ENCODE assay signal across 10 mouse cellular contexts in genomic region chr8:87752710-87753109, GRCm38 (mm10).
DNase-seq lines count a peak whose midpoint lies in the region; ATAC-seq and TF ChIP-seq lines count a peak whose summit lies in the region.
"Had no signal": no experiment of that assay in that cellular context is flagged by ENCODE, and none has a peak within 500 bp of the region (broad histone marks: within the 10 kb centered on the region; RNA-seq: fewer than 3 reads in every experiment).

No protein-coding gene starts in this region.

- peaks cover 30% of the 10 kb centered on the region for H3K4me1 ChIP-seq in midbrain, embryonic 12.5 days
- no peaks in the 10 kb centered on the region; the same call in 1 of the 2 replicates for H3K4me1 ChIP-seq in midbrain, postnatal 0 days (ENCODE audit: insufficient read depth, low read length)
- H3K4me1 ChIP-seq in limb, embryonic 15.5 days: peaks cover 31% of the 10 kb centered on the region
- peaks cover under 1% of the 10 kb centered on the region; the same call in 1 of the 2 replicates for H3K4me1 ChIP-seq in heart, embryonic 11.5 days (ENCODE audit: control insufficient read depth, insufficient read depth, low read length)

- 80% methylated on average over 13 of the region's 13 CpGs for whole genome bisulfite sequencing in midbrain, embryonic 12.5 days
- WGBS in midbrain, postnatal 0 days: 80% methylated on average over 13 of the region's 13 CpGs
- 36% methylated on average over 13 of the region's 13 CpGs for WGBS in limb, embryonic 15.5 days
- 74% methylated on average over 13 of the region's 13 CpGs for WGBS in heart, embryonic 11.5 days (ENCODE audit: insufficient replicate concordance)

- peak overlapping the region; percentile 46 for H3K27ac ChIP-seq in midbrain, embryonic 12.5 days (replicated peaks)
- H3K27ac ChIP-seq in midbrain, postnatal 0 days (ENCODE audit: low read depth, low read length): no peak overlapping the region
- H3K27ac ChIP-seq in limb, embryonic 15.5 days: 0 out of 2 replicates have a peak overlapping the region, but pooled peaks have one; percentile 11
- H3K27ac ChIP-seq in heart, embryonic 11.5 days (ENCODE audit: low read depth, low read length): no peak overlapping the region

- intact Hi-C loops in heart, postnatal 10 days (cut with DNase I): loop anchor here (2.0 kb wide), 1 partner anchor 38 kb away; no protein-coding TSS in a partner anchor

- H3K36me3 ChIP-seq in midbrain, embryonic 12.5 days: peaks cover 4% of the 10 kb centered on the region; the same call in 1 of the 2 replicates
- no peaks in the 10 kb centered on the region for H3K36me3 ChIP-seq in midbrain, postnatal 0 days (ENCODE audit: insufficient read depth, low read length)
- H3K36me3 ChIP-seq in limb, embryonic 15.5 days: no peaks in the 10 kb centered on the region
- H3K36me3 ChIP-seq in heart, embryonic 11.5 days (ENCODE audit: control insufficient read depth, insufficient read depth, low read length): no peaks in the 10 kb centered on the region
- H3K36me3 ChIP-seq: heart, embryonic 10.5 days had no signal

- ATAC-seq in midbrain, embryonic 12.5 days (ENCODE audit: low FRiP score, low read depth): 0 out of 2 replicates have a peak, but pooled peaks have one; percentile 47
- ATAC-seq in midbrain, postnatal 0 days (ENCODE audit: low FRiP score): no peak
- ATAC-seq in limb, embryonic 15.5 days (ENCODE audit: insufficient number of reproducible peaks, low FRiP score, low TSS enrichment, low read depth): no peak
- ATAC-seq in heart, embryonic 11.5 days (replicated peaks; ENCODE audit: insufficient number of reproducible peaks, low FRiP score, low TSS enrichment): no peak

- no peak overlapping the region for H3K4me2 ChIP-seq in midbrain, embryonic 12.5 days (replicated peaks)
- no peak overlapping the region for H3K4me2 ChIP-seq in midbrain, postnatal 0 days (ENCODE audit: low read depth, low read length, poor library complexity, severe bottlenecking)
- no peak overlapping the region for H3K4me2 ChIP-seq in limb, embryonic 15.5 days
- no peak overlapping the region for H3K4me2 ChIP-seq in heart, embryonic 11.5 days
- H3K4me2 ChIP-seq: liver, embryonic 11.5 days had no signal

- H3K9ac ChIP-seq in midbrain, embryonic 12.5 days (replicated peaks): no peak overlapping the region
- no peak overlapping the region for H3K9ac ChIP-seq in midbrain, postnatal 0 days (replicated peaks; ENCODE audit: low read length, poor library complexity, severe bottlenecking)
- no peak overlapping the region for H3K9ac ChIP-seq in limb, embryonic 15.5 days
- no peak overlapping the region for H3K9ac ChIP-seq in heart, embryonic 11.5 days (ENCODE audit: low read depth, low read length)

- DNase-seq in midbrain, postnatal 0 days (ENCODE audit: low spot score): no peak
- DNase-seq in embryo, embryonic 11.5 days (ENCODE audit: low read depth, low spot score): peak; percentile 22
- no peak for DNase-seq in cerebellum, postnatal 14 days
- DNase-seq in heart, postnatal 10 days: no peak

- H3K4me3 ChIP-seq in midbrain, embryonic 12.5 days: no peak overlapping the region
- H3K4me3 ChIP-seq in midbrain, postnatal 0 days (ENCODE audit: low read depth, low read length): no peak overlapping the region
- H3K4me3 ChIP-seq in limb, embryonic 15.5 days: no peak overlapping the region
- H3K4me3 ChIP-seq in heart, embryonic 11.5 days (ENCODE audit: low read depth, low read length): no peak overlapping the region
- H3K4me3 ChIP-seq: heart, embryonic 10.5 days; myocyte had no signal

- H3K27me3 ChIP-seq in midbrain, embryonic 12.5 days: no peaks in the 10 kb centered on the region
- H3K27me3 ChIP-seq in midbrain, postnatal 0 days (ENCODE audit: insufficient read depth, low read length): no peaks in the 10 kb centered on the region
- H3K27me3 ChIP-seq in limb, embryonic 15.5 days: no peaks in the 10 kb centered on the region
- H3K27me3 ChIP-seq in heart, embryonic 11.5 days (ENCODE audit: control insufficient read depth, insufficient read depth, low read length): no peaks in the 10 kb centered on the region

- no peaks in the 10 kb centered on the region for H3K9me3 ChIP-seq in midbrain, embryonic 12.5 days
- H3K9me3 ChIP-seq in midbrain, postnatal 0 days (ENCODE audit: low read length): no peaks in the 10 kb centered on the region
- no peaks in the 10 kb centered on the region for H3K9me3 ChIP-seq in limb, embryonic 15.5 days
- no peaks in the 10 kb centered on the region for H3K9me3 ChIP-seq in heart, embryonic 11.5 days (replicated peaks; ENCODE audit: control insufficient read depth, low read length)
- H3K9me3 ChIP-seq: heart, embryonic 10.5 days had no signal

- no peak for TF ChIP-seq CTCF in midbrain, postnatal 0 days (IDR thresholded peaks at IDR 0.05)

Comparison
In these comparisons a context has a peak if more than half of its experiments do, and no peak if none do; other contexts are left out.
1. H3K27ac ChIP-seq: peak in midbrain, embryonic 12.5 days (single experiment) and limb, embryonic 15.5 days (single experiment); none in midbrain, postnatal 0 days (single experiment) and heart, embryonic 11.5 days (single experiment).